Comparison of ENCODE assay signal across 16 mouse cellular contexts in the genomic region with DNA sequence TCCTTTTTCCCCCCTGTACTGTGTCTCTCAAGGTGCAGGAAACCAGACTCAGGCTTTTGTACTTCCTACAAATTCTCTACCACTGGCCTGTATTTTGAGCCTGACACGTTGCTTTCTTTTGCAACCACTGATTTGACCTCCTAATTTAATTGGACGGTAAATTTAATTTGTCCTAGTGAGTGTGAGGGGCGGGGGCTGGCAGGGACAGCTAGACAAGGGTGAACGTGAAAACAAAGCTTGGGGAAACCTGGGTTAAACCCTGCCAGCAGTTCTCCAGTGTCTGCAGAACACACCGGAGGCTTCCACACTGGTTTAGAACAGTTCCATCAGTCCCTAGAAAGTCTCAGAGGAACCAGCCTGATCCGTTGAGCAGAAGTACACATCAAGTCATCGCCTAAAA. TPM values are rescaled to one million over a fixed set of nuclear protein-coding genes. Genes with fewer than 3 reads are reported as not detected.
"Had no signal": no experiment of that assay in that cellular context is flagged by ENCODE, and none has a peak within 500 bp of the region (broad histone marks: within the 10 kb centered on the region; RNA-seq: fewer than 3 reads in every experiment).

No protein-coding gene starts in this region.

- DNase-seq: kidney, postnatal 25 days; layer of hippocampus, postnatal 36 days; lung, adult 2 months; lung, postnatal 36 days; right cerebral cortex, postnatal 14 days; thymus, adult 2 months; thymus, postnatal 25 days had no signal

- H3K27ac ChIP-seq: liver, embryonic 15.5 days; midbrain, embryonic 15.5 days; stomach, embryonic 15.5 days had no signal

- H3K4me3 ChIP-seq: liver, embryonic 15.5 days; midbrain, embryonic 15.5 days; neural tube, embryonic 12.5 days; stomach, embryonic 15.5 days had no signal

- ATAC-seq: lung, postnatal 0 days; midbrain, embryonic 15.5 days had no signal

- H3K9me3 ChIP-seq: liver, embryonic 15.5 days; midbrain, embryonic 15.5 days; neural tube, embryonic 12.5 days; stomach, embryonic 15.5 days had no signal

- H3K36me3 ChIP-seq: liver, embryonic 15.5 days; midbrain, embryonic 15.5 days; neural tube, embryonic 12.5 days; stomach, embryonic 15.5 days had no signal

- H3K27me3 ChIP-seq: liver, embryonic 15.5 days; midbrain, embryonic 15.5 days; stomach, embryonic 15.5 days had no signal

- H3K4me1 ChIP-seq: liver, embryonic 15.5 days; stomach, embryonic 15.5 days had no signal

- H3K9ac ChIP-seq: liver, embryonic 15.5 days; midbrain, embryonic 15.5 days; neural tube, embryonic 12.5 days; stomach, embryonic 15.5 days had no signal

- H3K4me2 ChIP-seq: liver, embryonic 11.5 days; liver, embryonic 15.5 days; midbrain, embryonic 15.5 days; neural tube, embryonic 12.5 days; stomach, embryonic 15.5 days had no signal

RNA-seq across cellular contexts. Expression of a gene that starts 31.4 kb away (rescaled TPM):
- total RNA-seq: megakaryocyte progenitor cell, adult 5-6 weeks; monocyte, adult 5-6 weeks; neutrophil, adult 5-6 weeks had no signal
